Mouse (Mus musculus) left cerebral cortex, adult 18-20 months (tissue): ENCODE measurements around the gene Tcte2. TPM values are rescaled to one million over a fixed set of nuclear protein-coding genes. Genes with fewer than 3 reads are reported as not detected.
"Not testable (repeated sequence)": the region's sequence is repeated elsewhere in the genome, so short reads cannot be mapped to it uniquely, and the experiment has no call there.

Experiments
- DNase-seq, 2 experiments: peaks; one replicate each; pipeline ENCODE4 v3.0.0; 2021 to 2022; ENCODE audit warnings: low spot score in 2 of 2, mixed read lengths in 1 of 2
- total RNA-seq, 2 experiments: library from RNA; stranded (reverse); gene quantifications; 2 replicates each; pipeline ENCODE4 v1.2.3; 2021

Tcte2 gene
- total RNA-seq, 2 experiments from 2014 or later, result 22.2 to 25.0 TPM

GRCm38 (mm10) chr17:13684256-13684655, 77.4 kb downstream of the Tcte2 start:
- DNase-seq, result no peak

DNA sequence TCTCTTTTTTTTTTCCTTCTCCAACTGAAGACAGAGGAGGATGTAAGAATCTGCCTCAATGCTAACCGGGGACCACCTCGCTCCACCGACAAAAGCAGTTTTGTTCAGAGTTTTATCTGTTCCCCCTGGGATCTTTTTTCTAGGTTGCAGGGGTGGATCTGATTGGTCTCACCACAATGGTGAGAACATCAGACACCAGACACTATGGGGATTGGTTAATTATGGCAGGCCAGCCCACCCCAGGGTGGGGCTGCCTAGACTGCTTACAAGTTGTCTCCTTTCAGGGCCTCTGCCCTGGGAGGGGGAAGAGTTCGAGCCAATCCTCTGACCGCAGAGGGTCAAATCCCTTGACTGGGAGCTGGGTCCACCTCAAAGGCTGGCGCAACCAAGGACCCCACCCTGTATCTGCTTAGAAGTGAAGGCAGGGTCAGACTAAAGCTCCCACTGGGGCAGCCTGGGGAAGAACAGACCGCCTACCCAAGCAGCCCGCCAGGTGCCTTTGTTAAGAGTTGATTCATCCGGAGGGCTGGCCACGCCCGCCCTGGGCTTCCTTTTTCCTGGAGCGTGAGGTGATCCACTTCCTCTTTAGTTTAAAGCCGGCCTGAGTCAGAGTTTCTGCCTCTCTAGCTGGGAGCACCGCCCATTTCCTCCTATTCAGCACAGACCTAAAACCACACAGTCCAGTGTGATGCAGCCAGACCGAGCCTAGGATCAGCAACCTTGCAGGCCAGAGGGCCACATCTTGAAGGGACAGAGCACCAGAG, 78.0 kb downstream of the Tcte2 start:
- no peak for DNase-seq

DNA sequence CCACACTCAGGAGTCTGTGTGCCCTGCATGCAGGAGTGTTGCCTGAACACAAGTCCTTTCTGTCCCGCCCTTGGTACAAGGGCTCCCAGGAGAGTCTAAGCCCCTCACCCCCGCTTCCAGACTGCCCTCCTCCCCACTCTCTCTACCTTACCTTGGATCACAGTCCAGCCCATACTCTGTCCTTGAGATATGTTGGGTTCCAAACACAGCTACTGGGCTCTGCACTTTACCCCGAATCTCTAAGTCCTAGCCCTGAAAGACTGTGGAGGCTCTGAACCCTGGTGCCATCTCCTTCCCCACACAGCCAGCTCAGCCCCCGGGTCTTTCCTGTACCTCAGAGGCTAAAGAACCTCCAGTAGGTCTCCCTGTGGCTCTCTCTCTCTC, 78.6 kb downstream of the Tcte2 start:
- DNase-seq, result no peak

GRCm38 (mm10) chr17:13682378-13683026, 79.1 kb downstream of the Tcte2 start:
- no peak for DNase-seq

DNA sequence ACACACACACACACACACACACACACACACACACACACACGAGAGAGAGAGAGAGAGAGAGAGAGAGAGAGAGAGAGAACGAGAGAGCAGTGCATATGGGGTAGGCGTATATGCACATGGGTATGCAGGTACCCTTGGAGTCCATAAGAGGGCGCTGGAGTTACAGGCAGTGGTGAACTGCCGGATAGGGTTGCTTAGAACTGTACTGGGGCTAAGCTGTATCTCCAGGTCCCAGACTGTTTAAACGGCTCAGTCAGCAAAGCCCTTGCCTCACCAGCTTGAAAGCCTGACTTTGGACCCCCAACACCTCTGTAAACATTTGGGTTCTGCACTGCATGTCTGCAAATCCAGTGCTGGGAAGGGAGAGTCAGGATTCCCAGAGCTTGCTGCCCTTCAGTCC, 79.9 kb downstream of the Tcte2 start:
- DNase-seq, result no peak

DNA sequence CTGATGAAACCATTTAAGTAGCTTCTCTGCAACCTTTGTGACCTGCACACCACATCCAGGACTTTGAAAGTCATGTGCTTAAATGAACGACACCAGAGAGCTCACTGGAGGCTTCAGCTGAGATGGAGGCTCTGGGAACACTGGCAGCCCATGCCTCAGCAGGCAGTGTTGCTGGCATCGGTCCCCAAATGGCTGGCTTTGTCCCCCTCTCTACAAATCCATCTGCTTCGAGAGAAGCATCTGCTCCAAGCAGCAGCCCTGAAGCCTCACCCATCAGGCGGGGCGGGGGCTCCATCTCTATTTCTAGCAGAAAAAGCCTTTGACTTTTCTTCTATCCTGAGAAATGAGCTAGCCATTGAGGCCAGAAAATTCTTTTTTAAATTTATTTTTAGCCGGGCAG, 80.5 kb downstream of the Tcte2 start:
- peak; percentile 35 to 40 for DNase-seq

DNA sequence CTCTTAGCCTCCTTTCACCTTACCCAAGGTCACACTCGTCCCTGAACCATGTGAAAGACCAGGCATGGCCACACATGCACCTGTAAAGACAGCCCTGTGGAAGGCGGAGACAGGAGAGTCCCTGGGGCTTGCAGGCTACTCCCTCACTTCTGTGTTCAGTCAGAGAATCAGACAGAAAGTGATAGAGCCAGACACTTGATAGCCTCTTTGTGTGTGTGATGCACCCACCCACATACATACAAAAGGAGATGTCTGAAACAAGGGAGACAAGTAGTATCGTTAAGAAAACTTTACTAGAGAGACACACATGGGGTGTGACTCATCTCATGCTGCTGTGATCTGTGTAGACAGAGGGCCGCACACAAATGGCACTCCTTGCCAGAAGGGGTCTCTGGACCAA, 81.3 kb downstream of the Tcte2 start:
- no peak for DNase-seq

DNA sequence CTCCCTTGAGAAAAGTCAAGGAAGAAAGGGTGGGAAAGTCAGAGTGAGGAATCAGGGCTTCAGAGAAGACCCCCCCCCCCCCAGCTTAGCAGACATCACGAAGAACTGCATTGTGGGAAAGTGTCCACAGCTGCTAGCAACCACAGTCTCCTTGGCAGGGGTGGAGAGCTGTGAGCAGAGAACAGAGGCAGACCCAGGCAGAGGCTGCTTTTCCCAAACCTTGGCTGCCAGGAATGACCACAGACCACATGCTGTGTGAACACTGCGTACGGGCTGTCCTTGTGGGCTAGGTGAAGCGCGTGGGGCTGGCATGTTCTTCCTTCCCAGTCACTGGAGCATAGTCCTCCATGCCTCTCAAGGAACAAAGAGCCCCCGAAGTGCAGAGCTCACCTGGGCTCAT, 81.9 kb downstream of the Tcte2 start:
- DNase-seq, result no peak

- no peak for DNase-seq
Measured at GRCm38 (mm10) chr17:13677225-13678148, 84.1 kb downstream of the Tcte2 start.

DNA sequence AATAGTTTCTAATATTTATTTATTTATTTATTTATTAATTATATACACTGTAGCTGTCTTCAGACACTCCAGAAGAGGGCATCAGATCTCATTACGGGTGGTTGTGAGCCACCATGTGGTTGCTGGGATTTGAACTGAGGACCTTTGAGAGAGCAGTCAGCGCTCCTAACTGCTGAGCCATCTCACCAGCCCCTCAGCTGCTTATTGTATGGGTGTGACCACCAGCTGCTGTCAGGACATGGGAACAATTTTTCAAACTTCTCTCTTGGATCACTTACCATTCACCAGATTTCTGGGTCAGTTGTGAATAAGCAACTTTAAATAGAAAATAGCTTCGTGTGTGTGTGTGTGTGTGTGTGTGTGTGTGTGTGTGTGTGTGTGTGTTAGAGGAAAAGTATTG, 85.5 kb downstream of the Tcte2 start:
- DNase-seq, result not testable (repeated sequence)

- DNase-seq, result no peak
Measured at GRCm38 (mm10) chr17:13675630-13676029, 86.0 kb downstream of the Tcte2 start.

DNA sequence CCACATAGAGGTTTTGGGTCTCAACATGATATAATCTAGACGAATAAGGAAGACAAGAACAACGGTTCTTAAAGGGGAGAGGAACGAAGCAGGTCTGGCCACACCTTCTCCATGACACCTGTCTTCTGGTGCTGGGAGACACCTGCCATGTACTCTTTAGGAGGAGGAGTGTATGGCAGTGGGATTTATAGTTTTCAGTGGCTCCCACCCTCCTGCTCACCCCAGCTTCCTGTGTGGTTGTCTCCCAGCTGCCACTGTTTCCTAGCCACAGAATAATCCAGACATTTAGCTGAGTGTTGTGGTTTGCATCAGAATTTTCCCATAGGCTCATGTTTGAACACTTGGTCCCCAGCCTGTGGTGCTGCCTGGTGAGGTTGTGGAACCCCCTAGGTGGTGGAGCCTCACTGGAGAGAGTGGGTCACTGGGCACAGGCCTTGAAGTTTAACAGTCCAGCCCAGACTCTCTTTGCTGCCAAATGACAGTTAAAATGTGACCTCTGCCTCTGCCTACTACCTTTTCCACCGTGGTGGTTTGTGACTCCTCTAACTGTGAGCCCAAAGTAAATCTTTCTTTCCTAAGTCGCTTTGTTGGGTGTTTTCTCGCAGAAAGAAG, 86.8 kb downstream of the Tcte2 start:
- DNase-seq, result no peak

- DNase-seq, result no peak
Measured at GRCm38 (mm10) chr17:13671732-13672131, 89.9 kb downstream of the Tcte2 start.

GRCm38 (mm10) chr17:13670227-13670626, 91.4 kb downstream of the Tcte2 start:
- DNase-seq, result no peak

GRCm38 (mm10) chr17:13669206-13669605, 92.4 kb downstream of the Tcte2 start:
- DNase-seq, result peak in 1 of 2 experiments; percentile 31

- peak; percentile 45 to 46 for DNase-seq
Measured at GRCm38 (mm10) chr17:13668052-13669015, 93.3 kb downstream of the Tcte2 start.

DNA sequence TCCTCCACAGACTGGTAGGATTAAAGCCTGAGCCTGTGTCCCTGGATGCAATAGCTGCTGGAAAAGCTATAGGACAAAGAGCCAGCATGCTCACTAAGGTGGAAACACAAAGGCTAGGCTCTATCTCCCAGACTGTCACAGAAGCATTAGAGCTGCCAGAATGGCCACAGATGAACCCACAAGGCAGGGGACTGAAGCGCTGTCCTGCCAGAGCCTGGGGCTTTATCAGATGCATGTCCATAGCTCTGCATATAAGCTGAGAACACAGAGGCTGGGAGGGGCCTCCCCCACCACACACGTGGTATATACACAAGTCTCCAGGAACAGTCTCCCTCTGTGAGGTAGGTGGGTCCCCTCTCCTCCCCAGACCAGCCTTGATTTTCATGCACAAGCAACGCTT, 94.6 kb downstream of the Tcte2 start:
- no peak for DNase-seq

DNA sequence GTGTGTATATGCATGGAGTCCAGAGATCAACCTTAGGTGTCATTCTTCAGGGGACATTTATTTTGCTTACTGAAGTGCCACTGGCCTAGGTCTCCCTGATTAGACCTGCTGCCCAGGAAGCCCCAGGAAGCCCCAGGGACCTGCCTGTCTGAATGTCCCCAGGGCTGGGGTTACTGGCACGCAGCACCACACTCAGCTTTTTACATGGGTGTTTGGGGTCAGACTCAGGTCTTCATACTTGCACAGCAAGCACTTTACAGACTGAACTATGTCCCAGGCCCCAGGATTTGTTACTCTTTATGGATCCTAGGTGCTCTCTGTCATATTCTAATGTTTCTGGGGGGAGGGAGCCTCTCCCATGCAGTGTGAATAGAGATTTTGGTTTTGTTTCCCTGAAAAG, 95.9 kb downstream of the Tcte2 start:
- no peak for DNase-seq

DNA sequence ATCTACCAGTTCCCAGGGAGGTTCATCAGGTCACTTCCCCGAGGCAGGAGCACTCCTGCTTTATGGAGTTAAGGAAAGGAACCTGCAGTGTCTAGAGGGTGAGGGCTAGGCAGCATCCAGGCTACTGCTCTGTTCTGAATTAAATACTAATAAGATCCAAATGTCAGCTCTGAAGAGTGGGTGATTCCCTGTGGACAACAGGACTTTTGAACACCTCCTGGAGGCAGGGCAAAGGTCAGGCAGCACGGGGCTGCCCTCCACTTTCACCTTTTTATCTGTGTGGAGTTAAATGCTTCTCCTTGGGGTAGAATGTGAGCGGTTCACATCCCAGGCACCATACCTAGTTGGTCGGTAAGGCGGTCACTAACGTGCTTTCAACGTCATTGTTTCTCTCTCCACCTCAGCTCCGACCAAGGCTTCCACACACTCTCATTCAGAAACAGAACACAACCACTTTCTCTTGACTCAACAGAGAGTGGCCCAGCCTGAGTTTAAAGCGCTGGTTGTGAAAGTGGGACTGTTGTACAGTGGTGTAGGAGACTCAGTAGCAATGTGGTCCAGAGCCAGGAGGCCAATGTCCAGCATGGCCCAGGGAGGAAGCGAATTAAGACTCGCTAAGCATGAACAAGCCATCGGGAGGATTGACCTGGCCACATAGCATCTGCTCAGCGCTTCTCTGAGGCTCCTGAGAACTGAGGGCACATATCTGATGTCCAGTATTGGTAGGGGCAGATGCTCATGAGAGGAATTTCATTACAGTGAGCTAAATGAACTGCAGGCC, 98.0 kb downstream of the Tcte2 start:
- no peak for DNase-seq
